Mouse (Mus musculus) heart, adult 11 months (tissue): ENCODE measurements at regions not wholly inside any gene's neighbourhood (a gene's known extent, or its start where the extent isn't known, plus 50 kb on each side); places are given as distances from the start of the nearest gene placed in this dataset.

Experiments
- DNase-seq: peaks from one replicate; pipeline ENCODE4 v3.0.0; 2022

DNA sequence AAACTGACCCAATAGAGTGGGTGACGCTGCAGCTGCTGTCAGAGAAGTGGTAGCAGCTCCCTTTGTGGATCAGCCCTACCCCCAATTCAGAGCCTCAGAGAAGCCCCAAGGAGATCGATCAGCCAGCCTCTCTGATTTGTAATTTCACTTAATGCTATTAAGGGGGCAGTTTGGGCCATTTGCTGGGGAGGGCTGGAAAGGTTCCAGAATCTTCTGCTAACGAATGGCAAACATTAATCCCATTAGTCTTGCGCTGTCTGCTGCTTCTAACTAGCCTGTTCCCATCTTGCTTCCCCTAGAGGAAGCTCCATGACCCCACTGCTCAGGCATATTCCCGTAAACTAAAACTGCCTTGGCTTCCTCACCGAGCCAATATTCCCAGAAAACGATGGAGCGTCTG lies 59.9 kb upstream of the Lrrn2 start:
- no peak for DNase-seq

DNA sequence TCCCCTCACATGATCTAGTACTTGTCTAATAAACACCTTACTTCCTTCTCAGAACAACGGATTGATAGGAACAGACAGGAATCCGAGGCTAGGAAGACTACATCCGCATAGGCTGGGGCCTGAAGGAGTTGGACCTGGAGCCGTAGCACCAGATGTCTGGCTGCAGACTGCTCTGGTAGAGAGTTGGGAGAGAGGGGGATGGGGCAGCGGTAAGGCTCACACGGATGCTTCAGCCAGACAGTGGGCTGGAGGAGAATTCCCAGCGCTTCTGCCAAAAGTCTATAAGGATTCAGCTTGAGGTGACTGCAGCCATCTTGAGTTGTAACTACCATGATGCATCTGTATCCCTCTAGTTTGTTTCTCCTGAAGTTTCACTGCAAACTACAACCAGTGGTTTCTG lies 61.8 kb upstream of the Lrrn2 start:
- no peak for DNase-seq

DNA sequence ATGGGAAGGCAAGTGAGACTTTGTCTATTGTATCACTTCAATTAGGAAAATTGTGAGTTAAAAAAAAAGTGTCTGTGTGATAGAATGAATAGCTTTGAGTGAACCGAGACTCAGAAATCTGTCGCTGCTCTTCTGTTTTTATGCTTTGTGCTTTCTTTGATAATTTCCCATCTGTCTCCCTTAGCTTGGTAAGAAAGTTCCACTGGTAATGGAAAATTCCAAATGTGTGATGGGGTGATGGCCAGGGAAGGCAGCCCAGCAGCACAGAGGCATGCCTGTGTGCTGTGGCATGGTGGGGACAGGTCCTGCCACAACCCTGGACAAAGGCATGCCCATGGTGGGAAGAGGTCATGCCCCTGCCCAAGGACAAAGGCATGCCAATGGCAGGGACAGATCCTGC lies 62.7 kb upstream of the Lrrn2 start:
- no peak for DNase-seq

DNA sequence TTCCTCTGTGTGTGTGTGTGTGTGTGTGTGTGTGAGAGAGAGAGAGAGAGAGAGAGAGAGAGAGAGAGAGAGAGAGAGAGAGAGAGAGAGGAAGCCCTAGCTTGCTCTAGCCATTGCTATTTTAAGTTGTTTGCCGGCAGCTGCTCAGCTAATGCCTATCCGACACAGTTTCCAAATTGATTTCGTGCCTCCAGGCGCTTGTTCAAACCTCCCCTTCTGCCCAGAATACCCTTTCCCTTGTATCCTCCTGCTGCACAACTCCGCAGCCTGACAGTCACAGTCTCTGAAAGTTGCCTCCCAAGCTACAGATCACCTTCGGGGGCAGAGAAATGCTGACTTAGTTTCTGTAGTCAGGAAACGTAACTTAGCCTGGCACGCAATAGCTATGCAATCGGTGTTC lies 63.9 kb upstream of the Nfasc start:
- peak; percentile 61 for DNase-seq

DNA sequence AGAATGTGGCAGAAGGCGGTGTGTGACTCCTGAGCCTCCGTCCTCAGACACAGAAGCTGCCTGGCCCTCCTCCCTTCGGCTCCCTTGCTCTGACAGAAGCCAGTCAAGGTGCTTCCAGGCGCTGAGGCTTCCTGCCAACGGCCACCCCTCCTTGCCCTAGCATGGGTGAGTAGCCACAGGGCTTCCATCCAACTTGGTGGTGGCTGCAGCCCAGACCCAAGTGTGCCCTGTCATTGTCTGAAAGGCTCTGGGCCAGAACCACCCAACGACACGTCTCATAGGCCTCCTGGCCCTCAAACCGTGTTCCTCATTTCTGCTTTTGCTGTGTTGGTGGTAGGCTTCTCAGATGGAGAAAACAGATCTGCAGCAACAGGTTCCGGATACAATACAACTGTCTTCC lies 62.2 kb upstream of the Nfasc start:
- DNase-seq, result peak; percentile 93

DNA sequence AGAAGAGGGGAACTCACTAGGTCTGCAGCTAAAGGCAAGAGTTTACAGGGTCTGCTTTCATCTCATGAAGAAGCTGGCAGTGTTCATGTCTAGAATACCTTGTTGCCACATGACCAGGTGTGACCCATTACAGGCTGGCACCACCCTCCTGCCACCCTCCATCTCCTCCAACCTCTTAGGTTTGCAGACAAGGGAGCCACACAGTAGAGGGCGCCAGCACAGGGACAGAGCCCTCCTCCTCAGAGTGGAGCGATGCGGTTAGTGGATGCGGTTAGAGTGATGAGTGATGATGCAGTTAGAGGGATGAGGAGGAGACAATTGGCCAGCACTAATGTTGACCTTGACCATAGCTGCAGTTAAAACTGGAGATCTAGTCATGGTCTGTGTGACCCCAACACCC lies 60.8 kb upstream of the Nfasc start:
- DNase-seq, result peak; percentile 82

DNA sequence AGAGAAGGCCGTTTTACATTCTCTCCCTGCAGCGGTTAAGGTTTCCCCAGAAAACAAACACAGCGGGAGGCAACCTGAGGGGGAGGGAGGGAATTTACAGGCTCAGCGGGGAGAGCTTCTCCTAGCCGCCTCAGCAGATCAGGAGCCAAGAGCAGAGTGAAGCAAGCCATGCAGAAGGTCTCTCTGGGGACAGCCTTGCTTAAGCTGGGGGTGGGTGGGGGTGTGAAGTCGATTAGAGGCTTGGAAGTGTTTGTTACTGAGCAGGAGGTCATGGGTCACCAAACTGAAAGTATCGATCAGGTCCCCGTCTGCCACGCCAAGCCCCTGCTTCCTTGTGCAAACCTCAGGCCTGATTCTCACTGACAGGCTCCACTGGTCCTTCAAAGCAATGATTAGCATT lies 58.7 kb upstream of the Nfasc start:
- DNase-seq, result peak; percentile 77

DNA sequence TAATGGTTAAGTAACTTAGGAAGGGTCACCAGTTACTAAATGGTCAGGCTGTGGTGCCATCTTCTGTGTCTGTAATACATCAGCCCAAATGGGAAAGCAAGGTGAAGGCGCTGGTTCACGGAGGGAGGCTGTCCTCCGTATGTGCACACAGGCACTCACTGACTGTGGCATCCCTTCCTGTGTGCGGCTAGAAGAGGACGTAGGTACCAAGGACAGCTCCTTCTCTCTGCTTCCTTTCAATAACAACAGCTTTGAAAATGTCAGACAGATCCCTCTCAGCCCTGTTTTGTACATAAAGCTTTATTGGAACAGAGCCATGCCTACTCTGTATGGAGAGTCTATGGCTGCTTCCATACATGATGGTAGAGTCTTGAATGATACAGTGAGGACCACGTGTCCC lies 57.7 kb upstream of the Nfasc start:
- DNase-seq, result peak; percentile 55

DNA sequence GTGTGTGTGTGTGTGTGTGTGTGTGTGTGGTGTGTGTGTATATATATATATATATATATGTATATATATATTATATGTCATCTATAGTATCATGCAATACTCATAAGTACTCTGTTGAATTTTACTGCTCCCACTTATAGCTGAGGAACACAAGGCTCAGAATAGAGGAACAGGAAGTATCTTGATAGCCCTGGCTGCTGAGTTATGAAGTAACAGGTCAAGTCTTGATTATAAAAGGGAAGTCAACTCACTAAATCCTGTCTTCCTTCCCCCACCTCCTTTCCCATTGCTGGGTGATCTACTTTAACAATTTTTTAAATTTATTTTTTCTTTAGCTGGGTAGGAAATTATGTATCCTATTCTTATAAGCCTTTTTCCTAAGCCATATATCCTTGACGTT lies 52.9 kb upstream of the Nfasc start:
- no peak for DNase-seq
